Mouse (Mus musculus) ES-CJ7 (cell line): Measurements from ENCODE around the gene Siah1b.

Experiments
- DNase-seq: peaks from one replicate; pipeline ENCODE4 v3.0.0; 2011; ENCODE audit warnings: low read depth, low spot score

Siah1b gene

GRCm38 (mm10) chrX:164076040-164076775 is at the start of gene Siah1b:
TSS of gene Siah1b (minus strand) at chrX:164076493.
- peak; percentile 95 for DNase-seq

- no peak for DNase-seq
These were observed 47.6 kb upstream of the Siah1b start for GRCm38 (mm10) chrX:164123942-164124341.

GRCm38 (mm10) chrX:164113744-164114143 is 37.5 kb upstream of the Siah1b start:
- no peak for DNase-seq

GRCm38 (mm10) chrX:164111146-164111545 is 34.9 kb upstream of the Siah1b start:
- DNase-seq: no peak

GRCm38 (mm10) chrX:164102656-164103055 is 26.4 kb upstream of the Siah1b start:
- DNase-seq: no peak

- DNase-seq: no peak
These were observed 25.9 kb upstream of the Siah1b start for GRCm38 (mm10) chrX:164102198-164102597.

- no peak for DNase-seq
These were observed 25.2 kb upstream of the Siah1b start for GRCm38 (mm10) chrX:164101483-164101882.

- no peak for DNase-seq
These were observed 19.5 kb upstream of the Siah1b start for GRCm38 (mm10) chrX:164095838-164096237.

- DNase-seq: no peak
These were observed 17.1 kb upstream of the Siah1b start for GRCm38 (mm10) chrX:164093435-164093834.

GRCm38 (mm10) chrX:164092300-164093169 is 16.2 kb upstream of the Siah1b start:
- no peak for DNase-seq

GRCm38 (mm10) chrX:164089916-164090315 is 13.6 kb upstream of the Siah1b start:
- DNase-seq: no peak

- no peak for DNase-seq
These were observed 12.3 kb upstream of the Siah1b start, which contains the start of gene Cltrn for GRCm38 (mm10) chrX:164088582-164088981. TSS of gene Cltrn (plus strand) at chrX:164088830.

- no peak for DNase-seq
These were observed 5.7 kb upstream of the Siah1b start for GRCm38 (mm10) chrX:164082030-164082429.

GRCm38 (mm10) chrX:164068968-164069367 is 7.3 kb downstream of the Siah1b start:
- DNase-seq: no peak

GRCm38 (mm10) chrX:164066185-164066584 is 10.1 kb downstream of the Siah1b start:
- peak; percentile 80 for DNase-seq

GRCm38 (mm10) chrX:164059070-164059469 is 17.2 kb downstream of the Siah1b start:
- no peak for DNase-seq

GRCm38 (mm10) chrX:164058523-164058922 is 17.8 kb downstream of the Siah1b start:
- DNase-seq: no peak

GRCm38 (mm10) chrX:164055726-164056125 is 20.6 kb downstream of the Siah1b start:
- DNase-seq: no peak

GRCm38 (mm10) chrX:164046736-164047135 is 29.6 kb downstream of the Siah1b start:
- DNase-seq: no peak

GRCm38 (mm10) chrX:164042069-164042468 is 34.2 kb downstream of the Siah1b start:
- no peak for DNase-seq

GRCm38 (mm10) chrX:164038882-164039281 is 37.4 kb downstream of the Siah1b start:
- DNase-seq: no peak

GRCm38 (mm10) chrX:164035931-164036330 is 40.4 kb downstream of the Siah1b start:
- DNase-seq: no peak

GRCm38 (mm10) chrX:164035401-164035800 is 40.9 kb downstream of the Siah1b start:
- DNase-seq: no peak
